Mouse (Mus musculus) cortical plate, adult 2 months (tissue): ENCODE data around the gene Dcst2.

Experiments
- CTCF ChIP-seq: fragments of 200-500 bp; IDR thresholded peaks from 2 replicates; pipeline ENCODE4 v1.5.1; 2011; ENCODE audit warnings: mild to moderate bottlenecking, control low read depth, low read length; ENCODE audit not compliant: insufficient read depth; ENCODE audit errors: extremely low read depth
- POLR2A ChIP-seq: fragments of 200-500 bp; IDR thresholded peaks from 2 replicates; pipeline ENCODE4 v1.6.1; 2011; ENCODE audit warnings: mild to moderate bottlenecking, low read length, control low read depth; ENCODE audit not compliant: insufficient read depth; ENCODE audit errors: extremely low read depth

- TF ChIP-seq POLR2A, result no peak
- no peak for TF ChIP-seq CTCF
These were observed 43.5 kb upstream of the Dcst2 start for GRCm38 (mm10) chr3:89318316-89318715.
